Mouse (Mus musculus): ENCODE data around the gene Osgep. TPM values are rescaled to one million over a fixed set of nuclear protein-coding genes. Genes with fewer than 3 reads are reported as not detected.

Osgep gene
- polyA plus RNA-seq, 1 experiment from 2014 or later: 169 TPM

DNA sequence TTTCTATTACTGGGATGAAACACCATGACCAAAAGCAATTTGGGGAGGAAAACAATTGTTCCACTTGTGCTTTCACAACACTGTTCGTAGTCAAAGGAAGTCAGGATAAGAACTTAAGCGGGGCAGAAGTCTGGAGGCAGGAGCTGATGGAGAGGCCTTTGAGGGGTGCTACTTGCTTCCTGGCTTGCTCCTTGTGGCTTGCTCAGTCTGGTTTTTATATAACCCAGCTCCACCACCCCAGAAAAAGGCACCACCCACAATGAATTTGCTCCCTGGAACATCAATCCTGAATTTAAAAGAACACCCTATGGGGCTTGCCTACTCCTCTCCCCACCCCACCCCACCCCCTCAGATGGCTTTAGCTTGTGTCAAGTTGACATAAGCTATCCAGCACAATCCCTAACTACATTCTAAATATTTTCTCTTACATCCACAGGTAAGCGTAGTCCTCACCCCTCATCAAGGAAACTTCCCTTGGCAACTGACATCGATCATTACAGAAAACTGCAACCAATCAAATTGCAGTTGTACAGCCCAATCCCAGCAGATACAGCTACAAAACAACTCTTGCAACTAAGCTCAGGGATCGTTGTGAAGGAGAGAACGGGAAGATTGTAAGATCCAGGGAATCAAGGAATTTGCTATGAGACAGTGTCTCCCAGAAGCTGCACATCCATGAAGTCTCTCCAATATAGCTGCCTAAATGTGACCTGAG, 48.3 kb downstream of the Osgep start:
- WGBS: 87% methylated on average over 6 of the region's 6 CpGs

DNA sequence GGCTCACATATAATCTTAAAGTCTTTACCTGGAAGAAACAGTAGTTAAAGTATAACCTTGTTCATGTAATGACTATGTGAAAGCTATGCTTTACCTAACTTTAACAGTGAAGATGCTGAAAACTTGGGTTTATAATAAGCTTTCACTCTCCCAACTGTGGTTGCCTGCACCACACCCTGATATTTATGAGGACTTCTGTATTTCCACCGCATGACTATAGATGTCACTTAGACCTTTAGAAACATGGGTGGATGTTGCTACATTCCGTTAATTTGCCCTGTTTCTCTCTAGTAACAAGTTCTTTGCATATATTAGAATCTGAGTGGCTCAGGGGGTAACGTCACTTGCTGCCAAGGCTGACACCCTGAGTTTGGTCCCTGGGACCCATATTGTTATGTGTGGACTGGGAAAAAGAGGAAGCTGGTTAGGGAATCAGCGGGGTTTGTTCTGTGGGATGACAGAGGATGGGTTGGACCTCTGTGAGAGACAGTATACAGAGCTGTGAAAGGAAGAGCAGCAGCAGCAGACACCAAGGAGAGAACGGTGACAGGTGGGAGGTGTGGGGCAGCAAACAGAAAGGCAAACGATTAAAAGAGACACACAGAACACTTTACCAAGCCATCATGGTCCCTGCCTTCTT, 49.0 kb downstream of the Osgep start:
- Histone ChIP-seq H3K4me2 (replicated peaks; ENCODE audit: low read depth, low read length) (no peak overlapping the region), H3K4me1 (ENCODE audit: control insufficient read depth, insufficient read depth, low read length) (0 out of 2 replicates have a peak, but pooled peaks cover 2% of the 10 kb centered on the region), H3K27me3 (ENCODE audit: control insufficient read depth, insufficient read depth, low read length) (no peaks in the 10 kb centered on the region), H3K4me3 (ENCODE audit: low read depth, low read length) (no peak overlapping the region), H3K9ac (replicated peaks; ENCODE audit: low read depth, low read length) (no peak overlapping the region), H3K9me3 (ENCODE audit: control insufficient read depth, low read depth, low read length) (no peaks in the 10 kb centered on the region), H3K27ac (ENCODE audit: low read length) (no peak overlapping the region), H3K36me3 (ENCODE audit: control insufficient read depth, insufficient read depth, low read length) (no peaks in the 10 kb centered on the region)
- ATAC-seq (ENCODE audit: insufficient number of reproducible peaks, insufficient read depth, low FRiP score, low read depth): no peak
- WGBS: 77% methylated on average over 6 of the region's 6 CpGs

More for the DNA sequence above, 48.3 kb downstream of the Osgep start:
- Histone ChIP-seq H3K4me2 (replicated peaks; ENCODE audit: low read depth, low read length) (no peak overlapping the region), H3K27me3 (ENCODE audit: control insufficient read depth, insufficient read depth, low read length) (no peaks in the 10 kb centered on the region), H3K9ac (replicated peaks; ENCODE audit: low read depth, low read length) (no peak overlapping the region), H3K36me3 (ENCODE audit: control insufficient read depth, insufficient read depth, low read length) (no peaks in the 10 kb centered on the region), H3K27ac (ENCODE audit: low read length) (no peak overlapping the region), H3K9me3 (ENCODE audit: control insufficient read depth, low read depth, low read length) (no peaks in the 10 kb centered on the region), H3K4me3 (ENCODE audit: low read depth, low read length) (no peak overlapping the region), H3K4me1 (ENCODE audit: control insufficient read depth, insufficient read depth, low read length) (no peaks in the 10 kb centered on the region)
- ATAC-seq (ENCODE audit: insufficient number of reproducible peaks, insufficient read depth, low FRiP score, low read depth): no peak

GRCm38 (mm10) chr14:50875175-50875574, 49.5 kb downstream of the Osgep start:
- H3K4me1 ChIP-seq (ENCODE audit: control insufficient read depth, insufficient read depth, low read length): 0 out of 2 replicates have a peak, but pooled peaks cover 4% of the 10 kb centered on the region
- no peaks in the 10 kb centered on the region for H3K36me3 ChIP-seq (ENCODE audit: control insufficient read depth, insufficient read depth, low read length)
- no peak overlapping the region for H3K4me3 ChIP-seq (ENCODE audit: low read depth, low read length)
- no peak overlapping the region for H3K9ac ChIP-seq (replicated peaks; ENCODE audit: low read depth, low read length)
- no peak for ATAC-seq (ENCODE audit: insufficient number of reproducible peaks, insufficient read depth, low FRiP score, low read depth)
- 92% methylated on average over 3 of the region's 3 CpGs for WGBS
- no peaks in the 10 kb centered on the region for H3K9me3 ChIP-seq (ENCODE audit: control insufficient read depth, low read depth, low read length)
- H3K4me2 ChIP-seq (replicated peaks; ENCODE audit: low read depth, low read length): no peak overlapping the region
- no peaks in the 10 kb centered on the region for H3K27me3 ChIP-seq (ENCODE audit: control insufficient read depth, insufficient read depth, low read length)
- H3K27ac ChIP-seq (ENCODE audit: low read length): no peak overlapping the region

GRCm38 (mm10) chr14:50871284-50871683, 53.4 kb downstream of the Osgep start:
- Histone ChIP-seq H3K9me3 (ENCODE audit: control insufficient read depth, low read depth, low read length) (no peaks in the 10 kb centered on the region), H3K4me1 (ENCODE audit: control insufficient read depth, insufficient read depth, low read length) (0 out of 2 replicates have a peak, but pooled peaks cover 4% of the 10 kb centered on the region), H3K4me2 (replicated peaks; ENCODE audit: low read depth, low read length) (no peak overlapping the region), H3K27me3 (ENCODE audit: control insufficient read depth, insufficient read depth, low read length) (no peaks in the 10 kb centered on the region), H3K4me3 (ENCODE audit: low read depth, low read length) (no peak overlapping the region), H3K27ac (ENCODE audit: low read length) (no peak overlapping the region), H3K36me3 (ENCODE audit: control insufficient read depth, insufficient read depth, low read length) (no peaks in the 10 kb centered on the region), H3K9ac (replicated peaks; ENCODE audit: low read depth, low read length) (no peak overlapping the region)
- ATAC-seq (ENCODE audit: insufficient number of reproducible peaks, insufficient read depth, low FRiP score, low read depth): no peak
- 91% methylated on average over 2 of the region's 2 CpGs for WGBS

- no peaks in the 10 kb centered on the region for H3K9me3 ChIP-seq (ENCODE audit: control insufficient read depth, low read depth, low read length)
- H3K27ac ChIP-seq (ENCODE audit: low read length): no peak overlapping the region
- peak overlapping the region; percentile 30; the same call in 1 of the 2 replicates for H3K9ac ChIP-seq (replicated peaks; ENCODE audit: low read depth, low read length)
- H3K4me2 ChIP-seq (replicated peaks; ENCODE audit: low read depth, low read length): peak overlapping the region; percentile 50
- H3K4me3 ChIP-seq (ENCODE audit: low read depth, low read length): peak overlapping the region; percentile 50
- no peaks in the 10 kb centered on the region for H3K27me3 ChIP-seq (ENCODE audit: control insufficient read depth, insufficient read depth, low read length)
- 0 out of 2 replicates have a peak, but pooled peaks have one; percentile 7 for ATAC-seq (ENCODE audit: insufficient number of reproducible peaks, insufficient read depth, low FRiP score, low read depth)
- 13% methylated on average over 5 of the region's 5 CpGs for WGBS
- no peaks in the 10 kb centered on the region for H3K36me3 ChIP-seq (ENCODE audit: control insufficient read depth, insufficient read depth, low read length)
- H3K4me1 ChIP-seq (ENCODE audit: control insufficient read depth, insufficient read depth, low read length): 0 out of 2 replicates have a peak, but pooled peaks cover 4% of the 10 kb centered on the region
Observed at GRCm38 (mm10) chr14:50870805-50871143, 53.9 kb downstream of the Osgep start.

GRCm38 (mm10) chr14:50869889-50870804, 54.5 kb downstream of the Osgep start, which contains the start of gene Tep1:
Tep1 (minus strand) TSS chr14:50870560.
- Histone ChIP-seq H3K9ac (replicated peaks; ENCODE audit: low read depth, low read length) (peak within 1 kb of the TSS; percentile 31), H3K4me1 (ENCODE audit: control insufficient read depth, insufficient read depth, low read length) (0 out of 2 replicates have a peak, but pooled peaks cover 4% of the 10 kb centered on the region), H3K9me3 (ENCODE audit: control insufficient read depth, low read depth, low read length) (no peaks in the 10 kb centered on the region), H3K27ac (ENCODE audit: low read length) (no peak within 1 kb of the TSS; the same call in 1 of the 2 replicates), H3K36me3 (ENCODE audit: control insufficient read depth, insufficient read depth, low read length) (no peaks in the 10 kb centered on the region), H3K27me3 (ENCODE audit: control insufficient read depth, insufficient read depth, low read length) (no peaks in the 10 kb centered on the region), H3K4me2 (replicated peaks; ENCODE audit: low read depth, low read length) (peak within 1 kb of the TSS; percentile 50), H3K4me3 (ENCODE audit: low read depth, low read length) (peak within 1 kb of the TSS; percentile 50)
- peak; percentile 92 for ATAC-seq (ENCODE audit: insufficient number of reproducible peaks, insufficient read depth, low FRiP score, low read depth)
- WGBS: 7% methylated on average over 32 of the region's 32 CpGs

GRCm38 (mm10) chr14:50868656-50869055, 56.0 kb downstream of the Osgep start:
- no peak overlapping the region for H3K4me2 ChIP-seq (replicated peaks; ENCODE audit: low read depth, low read length)
- no peak overlapping the region for H3K27ac ChIP-seq (ENCODE audit: low read length)
- no peak overlapping the region for H3K9ac ChIP-seq (replicated peaks; ENCODE audit: low read depth, low read length)
- H3K4me3 ChIP-seq (ENCODE audit: low read depth, low read length): no peak overlapping the region
- H3K9me3 ChIP-seq (ENCODE audit: control insufficient read depth, low read depth, low read length): no peaks in the 10 kb centered on the region
- H3K27me3 ChIP-seq (ENCODE audit: control insufficient read depth, insufficient read depth, low read length): no peaks in the 10 kb centered on the region
- no peaks in the 10 kb centered on the region for H3K36me3 ChIP-seq (ENCODE audit: control insufficient read depth, insufficient read depth, low read length)
- WGBS: 91% methylated on average over 5 of the region's 5 CpGs
- no peak for ATAC-seq (ENCODE audit: insufficient number of reproducible peaks, insufficient read depth, low FRiP score, low read depth)
- H3K4me1 ChIP-seq (ENCODE audit: control insufficient read depth, insufficient read depth, low read length): 0 out of 2 replicates have a peak, but pooled peaks cover 4% of the 10 kb centered on the region

DNA sequence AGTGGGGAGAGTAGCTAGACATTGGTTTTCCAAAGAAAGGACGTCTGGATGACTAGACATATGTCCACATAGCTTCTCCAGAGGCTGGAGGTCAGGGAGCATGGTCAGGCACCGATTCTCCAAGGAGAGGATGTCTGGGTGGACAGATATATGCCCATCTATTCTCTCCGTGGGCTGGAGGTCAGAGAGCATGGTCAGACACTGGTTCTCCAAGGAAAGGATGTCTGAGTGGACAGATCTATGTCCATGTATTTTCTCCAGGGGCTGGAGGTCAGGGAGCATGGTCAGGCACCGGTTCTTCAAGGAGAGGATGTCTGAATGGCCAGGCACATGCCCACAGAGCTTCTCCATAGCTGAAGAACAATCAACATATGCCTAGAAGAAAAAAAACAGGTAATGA, 56.5 kb downstream of the Osgep start:
- Histone ChIP-seq H3K27me3 (ENCODE audit: control insufficient read depth, insufficient read depth, low read length) (no peaks in the 10 kb centered on the region), H3K9ac (replicated peaks; ENCODE audit: low read depth, low read length) (no peak overlapping the region), H3K9me3 (ENCODE audit: control insufficient read depth, low read depth, low read length) (no peaks in the 10 kb centered on the region), H3K4me1 (ENCODE audit: control insufficient read depth, insufficient read depth, low read length) (0 out of 2 replicates have a peak, but pooled peaks cover 4% of the 10 kb centered on the region), H3K27ac (ENCODE audit: low read length) (no peak overlapping the region), H3K4me2 (replicated peaks; ENCODE audit: low read depth, low read length) (no peak overlapping the region), H3K36me3 (ENCODE audit: control insufficient read depth, insufficient read depth, low read length) (no peaks in the 10 kb centered on the region), H3K4me3 (ENCODE audit: low read depth, low read length) (no peak overlapping the region)
- 76% methylated on average over 4 of the region's 4 CpGs for WGBS
- ATAC-seq (ENCODE audit: insufficient number of reproducible peaks, insufficient read depth, low FRiP score, low read depth): no peak
